Mouse (Mus musculus) testis, adult 2 months (tissue): ENCODE results near the gene Itgae.

ENCODE experiments used
- CTCF ChIP-seq: fragments of 200-500 bp; IDR thresholded peaks from 2 replicates; pipeline ENCODE4 v1.5.1; 2012; ENCODE audit warnings: low read depth, mild to moderate bottlenecking, inconsistent platforms, low read length, moderate library complexity; ENCODE audit not compliant: control insufficient read depth, insufficient read depth, insufficient replicate concordance
- POLR2A ChIP-seq: fragments of 200-500 bp; IDR thresholded peaks from 2 replicates; pipeline ENCODE4 v1.6.1; 2012; ENCODE audit warnings: low read depth, mild to moderate bottlenecking, inconsistent platforms, low read length, moderate library complexity; ENCODE audit not compliant: control insufficient read depth

DNA sequence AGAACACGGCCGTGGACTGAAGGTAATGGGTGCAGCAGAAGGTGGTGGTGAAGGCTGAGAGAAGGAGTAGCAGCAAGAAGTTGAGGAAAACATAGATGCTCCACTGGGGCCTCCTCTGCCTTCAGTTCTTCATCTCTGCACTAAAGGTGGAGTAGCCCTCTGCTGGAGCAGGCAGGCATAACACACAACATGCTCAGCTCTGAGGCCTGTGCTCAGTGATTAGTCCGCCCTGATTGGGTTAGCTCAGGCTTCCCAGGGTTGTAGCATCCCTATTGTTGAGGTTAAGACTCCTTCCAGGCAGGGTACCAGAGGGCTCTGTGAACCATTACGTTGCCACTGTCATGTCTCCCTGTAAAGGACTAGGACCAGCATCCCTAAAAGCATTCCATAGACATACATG is 78.8 kb downstream of the Itgae start:
- peak; percentile 45; the same call in 1 of the 2 replicates for TF ChIP-seq CTCF
- no peak for TF ChIP-seq POLR2A
